Comparison of ENCODE assay signal across 9 mouse cellular contexts in genomic region chr13:63917776-63918621, GRCm38 (mm10).
DNase-seq lines count a peak whose midpoint lies in the region; ATAC-seq and TF ChIP-seq lines count a peak whose summit lies in the region.
"Had no signal": no experiment of that assay in that cellular context is flagged by ENCODE, and none has a peak within 500 bp of the region (broad histone marks: within the 10 kb centered on the region; RNA-seq: fewer than 3 reads in every experiment).

No protein-coding gene starts in this region.

- no peaks in the 10 kb centered on the region for H3K27me3 ChIP-seq in ES-Bruce4 (ENCODE audit: control insufficient read depth, insufficient read depth, low read length, poor library complexity, severe bottlenecking)
- no peaks in the 10 kb centered on the region for H3K27me3 ChIP-seq in intestine, embryonic 14.5 days (replicated peaks; ENCODE audit: control insufficient read depth, insufficient read depth, low read length)
- peaks cover 21% of the 10 kb centered on the region for H3K27me3 ChIP-seq in midbrain, embryonic 15.5 days (replicated peaks)

- H3K27ac ChIP-seq in ES-Bruce4 (ENCODE audit: insufficient read depth, low read length): no peak overlapping the region
- peak overlapping the region; percentile 58 for H3K27ac ChIP-seq in embryonic fibroblast, embryonic 13.5 days (ENCODE audit: insufficient read depth, low read length)
- H3K27ac ChIP-seq in intestine, embryonic 14.5 days (ENCODE audit: low read depth): peak overlapping the region; percentile 85
- H3K27ac ChIP-seq in midbrain, embryonic 15.5 days: peak overlapping the region; percentile 57
- H3K27ac ChIP-seq: macrophage had no signal

- TF ChIP-seq CTCF in ES-Bruce4 (IDR thresholded peaks at IDR 0.05; ENCODE audit: low read depth, low read length): no peak
- TF ChIP-seq CTCF in embryonic fibroblast, embryonic 13.5 days (IDR thresholded peaks at IDR 0.05; ENCODE audit: borderline replicate concordance, insufficient read depth, low read length): no peak

- no peak for TF ChIP-seq POLR2A in ES-Bruce4 (IDR thresholded peaks at IDR 0.05; ENCODE audit: insufficient read depth, low read length)
- no peak for TF ChIP-seq POLR2A in embryonic fibroblast, embryonic 13.5 days (IDR thresholded peaks at IDR 0.05; ENCODE audit: low read depth, low read length)

- no peak for TF ChIP-seq EP300 in ES-Bruce4 (IDR thresholded peaks at IDR 0.05; ENCODE audit: insufficient read depth, low read depth, low read length)

- H3K4me3 ChIP-seq in ES-Bruce4 (ENCODE audit: low read depth, low read length): no peak overlapping the region
- no peak overlapping the region for H3K4me3 ChIP-seq in embryonic fibroblast, embryonic 13.5 days (ENCODE audit: insufficient read depth, low read length)
- H3K4me3 ChIP-seq in intestine, embryonic 14.5 days (ENCODE audit: low read depth, low read length): no peak overlapping the region
- H3K4me3 ChIP-seq in midbrain, embryonic 15.5 days: no peak overlapping the region

- peak overlapping the region; percentile 28; the same call in 1 of the 2 replicates for H3K4me2 ChIP-seq in intestine, embryonic 14.5 days (ENCODE audit: low read length)
- H3K4me2 ChIP-seq in midbrain, embryonic 15.5 days: peak overlapping the region; percentile 23

- H3K36me3 ChIP-seq in ES-Bruce4 (ENCODE audit: control insufficient read depth, insufficient read depth, low read length, poor library complexity, severe bottlenecking): no peaks in the 10 kb centered on the region
- H3K36me3 ChIP-seq in intestine, embryonic 14.5 days (ENCODE audit: control insufficient read depth, insufficient read depth, low read length): no peaks in the 10 kb centered on the region
- H3K36me3 ChIP-seq in midbrain, embryonic 15.5 days (replicated peaks): no peaks in the 10 kb centered on the region

- H3K4me1 ChIP-seq in ES-Bruce4 (ENCODE audit: control insufficient read depth, insufficient read depth, low read length): peaks cover 3% of the 10 kb centered on the region
- peaks cover 18% of the 10 kb centered on the region for H3K4me1 ChIP-seq in embryonic fibroblast, embryonic 13.5 days (ENCODE audit: control insufficient read depth, insufficient read depth, low read length)
- H3K4me1 ChIP-seq in intestine, embryonic 14.5 days (replicated peaks; ENCODE audit: control insufficient read depth, insufficient read depth, low read length): peaks cover 38% of the 10 kb centered on the region
- H3K4me1 ChIP-seq in midbrain, embryonic 15.5 days: peaks cover 20% of the 10 kb centered on the region

- H3K9me3 ChIP-seq in ES-Bruce4 (replicated peaks; ENCODE audit: control insufficient read depth, insufficient read depth, low read length, poor library complexity, severe bottlenecking): 0 out of 2 replicates have a peak, but pooled peaks cover 2% of the 10 kb centered on the region
- H3K9me3 ChIP-seq in intestine, embryonic 14.5 days (ENCODE audit: control insufficient read depth, low read length): peaks cover 5% of the 10 kb centered on the region; the same call in 1 of the 2 replicates
- 0 out of 2 replicates have a peak, but pooled peaks cover 4% of the 10 kb centered on the region for H3K9me3 ChIP-seq in midbrain, embryonic 15.5 days

- peak; percentile 54; the same call in 1 of the 2 replicates for ATAC-seq in intestine, embryonic 14.5 days (replicated peaks; ENCODE audit: low FRiP score, low TSS enrichment, low read depth)
- peak; percentile 68 for ATAC-seq in midbrain, embryonic 15.5 days (replicated peaks)

- peak; percentile 38 for DNase-seq in adrenal gland, postnatal 14 days
- DNase-seq in intestine, embryonic 14.5 days (ENCODE audit: low spot score): no peak
- DNase-seq in left cerebral cortex, postnatal 14 days (ENCODE audit: low spot score in 2 of 2): peak; percentile 25 to 32
- no peak for DNase-seq in spleen, postnatal 4 days (ENCODE audit: low spot score in 2 of 2)
- DNase-seq in gastrocnemius, adult 18-20 months (ENCODE audit: low spot score): no peak

- 9% methylated on average over 11 of the region's 11 CpGs for WGBS in intestine, embryonic 14.5 days
- WGBS in midbrain, embryonic 15.5 days: 4% methylated on average over 11 of the region's 11 CpGs

- peak overlapping the region; percentile 50; the same call in 1 of the 2 replicates for H3K9ac ChIP-seq in ES-Bruce4 (ENCODE audit: low read depth, poor library complexity, severe bottlenecking)
- 0 out of 2 replicates have a peak overlapping the region, but pooled peaks have one; percentile 0 for H3K9ac ChIP-seq in intestine, embryonic 14.5 days (ENCODE audit: low read length)
- H3K9ac ChIP-seq in midbrain, embryonic 15.5 days: no peak overlapping the region

- intact Hi-C loops in left cerebral cortex, postnatal 14 days (cut with DNase I): no loop called here

Comparison
In these comparisons a context has a peak if more than half of its experiments do, and no peak if none do; other contexts are left out.
1. DNase-seq: peak in adrenal gland, postnatal 14 days (single experiment) and left cerebral cortex, postnatal 14 days (2 of 2); none in intestine, embryonic 14.5 days (single experiment), spleen, postnatal 4 days (0 of 2) and gastrocnemius, adult 18-20 months (single experiment).